Mouse (Mus musculus) myocyte (in vitro differentiated cells): ENCODE results near the gene Map2k4.

ENCODE experiments used
- CEBPB ChIP-seq: IDR thresholded peaks from 2 replicates; pipeline ENCODE4 v1.6.1; 2011; ENCODE audit warnings: mild to moderate bottlenecking, moderate library complexity; ENCODE audit not compliant: poor library complexity, insufficient read depth, severe bottlenecking
- E2F4 ChIP-seq: IDR thresholded peaks from one replicate; pipeline ENCODE4 v1.6.1; 2011; ENCODE audit warnings: mild to moderate bottlenecking, control low read depth, moderate library complexity; ENCODE audit not compliant: insufficient read depth
- MAX ChIP-seq: IDR thresholded peaks from one replicate; pipeline ENCODE4 v1.6.1; 2011; ENCODE audit warnings: low read depth, mild to moderate bottlenecking, control low read depth
- MYOD1 ChIP-seq, 3 experiments: IDR thresholded peaks; one replicate each; pipeline ENCODE4 v1.6.1; 2011; ENCODE audit warnings: control low read depth in 2 of 3, low read depth in 2 of 3, mild to moderate bottlenecking in 2 of 3, moderate library complexity in 1 of 3; ENCODE audit not compliant: insufficient read length in 2 of 3, control insufficient read depth in 1 of 3
- POLR2A ChIP-seq: IDR thresholded peaks from one replicate; pipeline ENCODE4 v1.6.1; 2011; ENCODE audit warnings: low read depth, mild to moderate bottlenecking, control low read depth, moderate library complexity; ENCODE audit not compliant: insufficient read length
- POLR2AphosphoS2 ChIP-seq: IDR thresholded peaks from one replicate; pipeline ENCODE4 v1.6.1; 2011; ENCODE audit warnings: low read depth, control low read depth; ENCODE audit not compliant: insufficient read length
- REST ChIP-seq: IDR thresholded peaks from one replicate; pipeline ENCODE4 v1.6.1; 2011; ENCODE audit warnings: mild to moderate bottlenecking, control low read depth, moderate library complexity; ENCODE audit not compliant: insufficient read depth, insufficient read length
- SRF ChIP-seq: IDR thresholded peaks from one replicate; pipeline ENCODE4 v1.6.1; 2011; ENCODE audit warnings: low read depth; ENCODE audit not compliant: control insufficient read depth, insufficient read length
- TCF12 ChIP-seq: IDR thresholded peaks from one replicate; pipeline ENCODE4 v1.6.1; 2011; ENCODE audit warnings: mild to moderate bottlenecking, control low read depth; ENCODE audit not compliant: poor library complexity, insufficient read depth, severe bottlenecking
- USF1 ChIP-seq: IDR thresholded peaks from one replicate; pipeline ENCODE4 v1.6.1; 2011; ENCODE audit warnings: low read depth, mild to moderate bottlenecking, control low read depth, moderate library complexity

DNA sequence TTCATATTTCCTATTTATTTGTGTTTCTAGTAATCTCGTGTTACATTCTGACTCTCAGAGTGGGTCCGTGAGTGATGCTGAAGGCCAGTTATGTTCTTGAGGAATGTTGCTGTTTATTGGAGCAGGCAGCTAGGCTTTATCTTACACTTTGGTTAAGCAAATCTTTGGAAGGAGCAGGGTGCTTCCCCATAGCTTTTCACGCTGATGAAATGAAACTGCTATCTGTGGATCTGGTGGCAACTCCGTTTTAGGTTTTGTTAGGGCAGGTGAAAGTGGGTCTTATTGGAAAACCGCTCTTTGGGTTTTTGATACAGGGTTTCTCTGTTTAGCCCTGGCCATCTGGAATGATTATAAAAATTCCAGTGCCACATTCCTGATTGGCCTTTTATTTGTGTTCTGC is 24.0 kb upstream of the Map2k4 start:
- no peak for TF ChIP-seq POLR2AphosphoS2
- no peak for TF ChIP-seq TCF12
- TF ChIP-seq USF1: no peak
- no peak for TF ChIP-seq POLR2A
- no peak for TF ChIP-seq CEBPB
- no peak for TF ChIP-seq SRF
- no peak for TF ChIP-seq MYOD1 (IDR thresholded peaks at IDR 0.05; ENCODE audit: control insufficient read depth in 1 of 3, insufficient read length in 2 of 3, low read depth in 2 of 3)
- TF ChIP-seq E2F4: no peak
- TF ChIP-seq REST: no peak
- no peak for TF ChIP-seq MAX
